Comparison of ENCODE assay signal across 33 mouse cellular contexts in genomic region chr19:59402097-59402496, GRCm38 (mm10). TPM values are rescaled to one million over a fixed set of nuclear protein-coding genes. Genes with fewer than 3 reads are reported as not detected.
A peak's percentile ranks its signal among the peaks of the same experiment; 100 is the strongest.
DNase-seq lines count a peak whose midpoint lies in the region; ATAC-seq and TF ChIP-seq lines count a peak whose summit lies in the region.
"Had no signal": no experiment of that assay in that cellular context is flagged by ENCODE, and none has a peak within 500 bp of the region (broad histone marks: within the 10 kb centered on the region; RNA-seq: fewer than 3 reads in every experiment).

No protein-coding gene starts in this region.

- 93% methylated on average over 4 of the region's 4 CpGs for WGBS in midbrain, embryonic 10.5 days

- no peaks in the 10 kb centered on the region for H3K9me3 ChIP-seq in G1E (replicated peaks)
- no peaks in the 10 kb centered on the region for H3K9me3 ChIP-seq in midbrain, embryonic 10.5 days (replicated peaks)
- H3K9me3 ChIP-seq: embryonic facial prominence, embryonic 10.5 days; embryonic facial prominence, embryonic 13.5 days; forebrain, embryonic 12.5 days; forebrain, embryonic 15.5 days; heart, embryonic 15.5 days; hindbrain, embryonic 10.5 days; hindbrain, embryonic 13.5 days had no signal

- DNase-seq in CD4-positive helper T cell, adult 2 months (ENCODE audit: low read depth, low spot score) = peak; percentile 62
- DNase-seq in G1E (ENCODE audit: low spot score) = no peak
- DNase-seq in induced T-regulatory cell, adult 2 months (ENCODE audit: low read depth) = peak; percentile 74
- DNase-seq in natural killer cell, adult 2 months (ENCODE audit: low spot score in 2 of 2) = peak; percentile 9 to 25
- no peak for DNase-seq in left cerebral cortex, adult 2 months (ENCODE audit: extremely low spot score in 1 of 2, low spot score in 2 of 2)
- DNase-seq in lung, postnatal 4 days = no peak
- DNase-seq in midbrain, embryonic 10.5 days (ENCODE audit: low spot score) = no peak
- DNase-seq: adrenal gland, adult 8-10 months; adrenal gland, postnatal 25 days; cerebellum, adult 11-12 months; cerebellum, adult 8-10 months; cerebellum, postnatal 10 days; cerebellum, postnatal 36 days; embryo, embryonic 11 days; gastrocnemius, postnatal 10 days; gastrocnemius, postnatal 36 days; heart, adult 11 months; heart, postnatal 10 days; heart, postnatal 36 days had no signal

- no peak overlapping the region for H3K27ac ChIP-seq in left cerebral cortex, adult 2 months
- H3K27ac ChIP-seq in midbrain, embryonic 10.5 days (replicated peaks) = no peak overlapping the region
- H3K27ac ChIP-seq: embryonic facial prominence, embryonic 10.5 days; embryonic facial prominence, embryonic 13.5 days; forebrain, embryonic 12.5 days; forebrain, embryonic 15.5 days; heart, embryonic 15.5 days; hindbrain, embryonic 10.5 days; hindbrain, embryonic 13.5 days had no signal

- peaks cover 10% of the 10 kb centered on the region; the same call in 1 of the 2 replicates for H3K27me3 ChIP-seq in G1E (ENCODE audit: insufficient read depth, low read length)
- H3K27me3 ChIP-seq in midbrain, embryonic 10.5 days (ENCODE audit: low read depth, poor library complexity, severe bottlenecking) = peaks cover 45% of the 10 kb centered on the region
- H3K27me3 ChIP-seq: Patski had no signal

- H3K4me1 ChIP-seq in G1E (ENCODE audit: insufficient read depth, low read depth, low read length) = peaks cover 94% of the 10 kb centered on the region
- H3K4me1 ChIP-seq in midbrain, embryonic 10.5 days = peaks cover 20% of the 10 kb centered on the region; the same call in 1 of the 2 replicates
- H3K4me1 ChIP-seq: hindbrain, embryonic 13.5 days had no signal

- peak; percentile 66 for ATAC-seq in G1E (ENCODE audit: extremely low read depth, insufficient number of reproducible peaks, low FRiP score, poor library complexity, severe bottlenecking)
- ATAC-seq: forebrain, embryonic 15.5 days; hindbrain, embryonic 16.5 days; intestine, embryonic 16.5 days; Patski had no signal

- no peak for TF ChIP-seq CTCF in G1E (IDR thresholded peaks at IDR 0.05; ENCODE audit: low read depth, low read length)
- no peak for TF ChIP-seq CTCF in left cerebral cortex, adult 2 months (IDR thresholded peaks at IDR 0.05)

- peak overlapping the region; percentile 28; the same call in 1 of the 2 replicates for H3K4me3 ChIP-seq in G1E (ENCODE audit: low read depth, low read length)
- no peak overlapping the region for H3K4me3 ChIP-seq in left cerebral cortex, adult 2 months
- H3K4me3 ChIP-seq in midbrain, embryonic 10.5 days = no peak overlapping the region
- H3K4me3 ChIP-seq: embryonic facial prominence, embryonic 10.5 days; embryonic facial prominence, embryonic 13.5 days; erythroblast, embryonic 14.5 days; forebrain, embryonic 12.5 days; forebrain, embryonic 15.5 days; heart, embryonic 15.5 days; hindbrain, embryonic 10.5 days; hindbrain, embryonic 13.5 days had no signal

- H3K36me3 ChIP-seq in G1E (replicated peaks) = no peaks in the 10 kb centered on the region
- no peaks in the 10 kb centered on the region for H3K36me3 ChIP-seq in midbrain, embryonic 10.5 days
- H3K36me3 ChIP-seq: embryonic facial prominence, embryonic 10.5 days; embryonic facial prominence, embryonic 13.5 days; forebrain, embryonic 12.5 days; forebrain, embryonic 15.5 days; heart, embryonic 15.5 days; hindbrain, embryonic 10.5 days; hindbrain, embryonic 13.5 days had no signal

- intact Hi-C loops in left cerebral cortex, adult 2 months (cut with DNase I) = no loop called here

RNA-seq across cellular contexts. Expression of gene Emx2, which starts 56.1 kb away (rescaled TPM):
- total RNA-seq in G1E (2014; fragmentation: Nextera tagmentation) (4.7 TPM in 1 of 2 replicates, not detected in the other), G1E (2017) (0.23 TPM in 1 of 2 replicates, not detected in the other)
- polyA plus RNA-seq in G1E (2012) = not detected in 2 replicates
- total RNA-seq in left cerebral cortex, adult 2 months (2021) = 10 to 100 TPM; 14.5 to 15.6 TPM
- 8.7 and 9.2 TPM in 2 replicates for polyA plus RNA-seq in midbrain, embryonic 10.5 days (2016; fragmentation: Nextera tagmentation; extraction: Ambion mirVana)
- total RNA-seq: adrenal gland, postnatal 25 days; heart, adult 8-10 months; heart, postnatal 10 days; heart, postnatal 36 days had no signal
- polyA plus RNA-seq: C2C12; erythroblast, embryonic 14.5 days; heart, embryonic 15.5 days; hindbrain, embryonic 16.5 days; inflammation-experienced regulatory T-cells, adult 6 months; intestine, embryonic 16.5 days had no signal

RNA-seq across cellular contexts. Expression of gene Pdzd8, which starts 56.5 kb away (rescaled TPM):
- total RNA-seq in G1E (2014; fragmentation: Nextera tagmentation) (81.6 and 85.5 TPM in 2 replicates), G1E (2017) (35.1 and 40.0 TPM in 2 replicates)
- polyA plus RNA-seq in G1E (2012) = 15.1 and 17.4 TPM in 2 replicates
- total RNA-seq in left cerebral cortex, adult 2 months (2021) = 10 to 100 TPM; 58.0 to 58.1 TPM
- 8.1 and 8.5 TPM in 2 replicates for polyA plus RNA-seq in midbrain, embryonic 10.5 days (2016; fragmentation: Nextera tagmentation; extraction: Ambion mirVana)

Comparison
In these comparisons a context has a peak if more than half of its experiments do, and no peak if none do; other contexts are left out.
1. DNase-seq: peak in CD4-positive helper T cell, adult 2 months (single experiment), induced T-regulatory cell, adult 2 months (single experiment) and natural killer cell, adult 2 months (2 of 2); none in G1E (single experiment), left cerebral cortex, adult 2 months (0 of 2), lung, postnatal 4 days (0 of 2) and midbrain, embryonic 10.5 days (single experiment).